Mouse (Mus musculus): ENCODE measurements around the gene Zfp382. TPM values are rescaled to one million over a fixed set of nuclear protein-coding genes. Genes with fewer than 3 reads are reported as not detected.
"Not testable (repeated sequence)": the region's sequence is repeated elsewhere in the genome, so short reads cannot be mapped to it uniquely, and the experiment has no call there.

The Zfp382 gene
- polyA plus RNA-seq, 1 experiment from 2014 or later = 8.7 TPM

- in situ Hi-C loops (cut with MboI; ENCODE audit: low pct_unique_long_range_greater_than_20kb) = no loop called here
- no peaks in the 10 kb centered on the region for H3K27me3 ChIP-seq
- peak; percentile 90 for DNase-seq (ENCODE audit: low read depth, low spot score)
- ChIA-PET POLR2A (interaction anchor here (0.7 to 1.6 kb wide), 4 partner anchors 27 to 74 kb away, joined by 3 to 4 read pairs (median 3); no protein-coding TSS in a partner anchor), CTCF (interaction anchor here (0.9 to 2.1 kb wide), 4 partner anchors 9 to 114 kb away, joined by 3 to 5 read pairs (median 4); no protein-coding TSS in a partner anchor)
- ATAC-seq = peak; percentile 63
- TF ChIP-seq CTCF (IDR thresholded peaks at IDR 0.05) = peak; percentile 23
Observed at GRCm38 (mm10) chr7:30094646-30095429, 26.9 kb upstream of the Zfp382 start, which contains the start of gene Zfp260. Gene Zfp260 (plus strand): TSS chr7:30094777.

GRCm38 (mm10) chr7:30095551-30096125, 26.1 kb upstream of the Zfp382 start:
- no peak for TF ChIP-seq CTCF (IDR thresholded peaks at IDR 0.05)
- ATAC-seq = no peak
- no peak for DNase-seq (ENCODE audit: low read depth, low spot score)
- H3K27me3 ChIP-seq = no peaks in the 10 kb centered on the region
- in situ Hi-C loops (cut with MboI; ENCODE audit: low pct_unique_long_range_greater_than_20kb) = no loop called here
- CTCF ChIA-PET = interaction anchor here (1.0 kb wide), 1 partner anchor 115 kb away, joined by 4 read pairs; no protein-coding TSS in a partner anchor
- POLR2A ChIA-PET = interaction anchor here (0.6 to 1.6 kb wide), 7 partner anchors 13 to 223 kb away, joined by 3 to 7 read pairs (median 4); no protein-coding TSS in a partner anchor

DNA sequence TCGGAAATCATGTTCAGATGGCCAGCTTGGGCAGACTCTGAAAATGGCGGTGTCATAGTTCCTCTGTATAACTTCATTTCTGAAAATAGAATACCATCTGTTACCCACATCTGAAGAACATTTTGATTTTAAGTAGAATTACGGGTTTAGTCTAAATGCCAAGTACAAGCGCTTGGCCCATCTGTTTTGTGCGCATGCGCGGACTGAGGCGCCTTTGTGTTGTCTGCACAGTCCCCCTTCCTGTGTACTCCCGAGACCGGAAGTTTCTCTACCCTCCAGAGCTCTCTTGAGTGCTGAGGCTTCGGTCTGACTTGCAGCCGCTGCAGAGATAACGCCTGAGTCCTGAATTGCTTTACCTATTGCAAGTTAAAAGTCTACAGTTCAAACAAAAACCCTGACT, 22.4 kb upstream of the Zfp382 start:
- no peak for TF ChIP-seq CTCF (IDR thresholded peaks at IDR 0.05)
- ATAC-seq = no peak
- ChIA-PET CTCF (interaction anchor here (0.8 kb wide), 1 partner anchor 28 kb away, joined by 3 read pairs; no protein-coding TSS in a partner anchor), POLR2A (no interaction called here)
- no peak for DNase-seq (ENCODE audit: low read depth, low spot score)
- in situ Hi-C loops (cut with MboI; ENCODE audit: low pct_unique_long_range_greater_than_20kb) = no loop called here
- no peaks in the 10 kb centered on the region for H3K27me3 ChIP-seq

DNA sequence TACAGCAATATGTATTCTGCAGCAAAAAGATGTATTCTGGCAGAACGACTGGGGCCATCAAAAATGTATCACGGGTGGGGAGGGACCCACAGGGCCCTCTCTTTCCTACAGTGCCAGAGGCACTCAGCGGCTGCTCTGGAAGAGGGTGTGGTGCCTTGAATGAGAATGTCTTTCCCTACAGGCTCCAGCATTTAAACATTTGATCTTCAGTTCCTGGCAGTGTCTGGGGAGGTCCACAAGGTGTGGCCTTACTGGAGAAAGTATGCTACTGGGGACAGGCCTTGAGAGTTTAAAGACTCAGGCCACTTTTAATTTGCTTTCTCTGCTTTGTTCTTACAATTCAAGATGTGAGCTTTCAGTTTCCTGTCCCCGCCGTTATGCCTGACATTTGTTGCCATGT, 5.7 kb upstream of the Zfp382 start:
- CTCF ChIA-PET = no interaction called here
- no peak for DNase-seq (ENCODE audit: low read depth, low spot score)
- no peak for TF ChIP-seq CTCF (IDR thresholded peaks at IDR 0.05)
- no peaks in the 10 kb centered on the region for H3K27me3 ChIP-seq
- POLR2A ChIA-PET = no interaction called here
- in situ Hi-C loops (cut with MboI; ENCODE audit: low pct_unique_long_range_greater_than_20kb) = no loop called here
- ATAC-seq = no peak

- H3K27me3 ChIP-seq; POLR2A ChIA-PET; ATAC-seq; in situ Hi-C loops (cut with MboI; ENCODE audit: low pct_unique_long_range_greater_than_20kb); DNase-seq (ENCODE audit: low read depth, low spot score): not testable (repeated sequence)
- CTCF ChIA-PET = interaction anchor here (1.1 kb wide), 1 partner anchor 50 kb away, joined by 3 read pairs; no protein-coding TSS in a partner anchor
Observed at GRCm38 (mm10) chr7:30117935-30118334, 3.8 kb upstream of the Zfp382 start.

DNA sequence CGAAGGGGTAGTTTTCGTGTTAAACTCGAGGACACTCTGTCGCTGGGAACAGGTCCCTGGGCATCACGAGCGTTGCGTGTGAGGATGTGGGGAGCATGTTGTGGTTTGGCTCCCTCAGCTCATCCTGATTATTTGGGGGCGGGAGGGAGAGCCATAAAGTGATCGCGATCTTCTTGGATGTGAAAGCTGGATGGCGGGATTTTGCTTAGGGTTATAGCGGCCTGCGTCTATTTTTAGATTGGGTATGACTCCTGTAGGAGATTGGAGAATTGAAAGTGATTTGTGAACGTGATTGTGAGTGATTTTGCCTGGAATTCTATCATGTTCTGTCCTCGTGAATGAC, 417 bp downstream of the Zfp382 start:
- peak; percentile 6 for ATAC-seq
- no peak for TF ChIP-seq CTCF (IDR thresholded peaks at IDR 0.05)
- no peak for DNase-seq (ENCODE audit: low read depth, low spot score)
- ChIA-PET CTCF (no interaction called here), POLR2A (interaction anchor here (1.1 kb wide), 1 partner anchor 31 kb away, joined by 3 read pairs; no protein-coding TSS in a partner anchor)
- in situ Hi-C loops (cut with MboI; ENCODE audit: low pct_unique_long_range_greater_than_20kb) = no loop called here
- H3K27me3 ChIP-seq = no peaks in the 10 kb centered on the region

DNA sequence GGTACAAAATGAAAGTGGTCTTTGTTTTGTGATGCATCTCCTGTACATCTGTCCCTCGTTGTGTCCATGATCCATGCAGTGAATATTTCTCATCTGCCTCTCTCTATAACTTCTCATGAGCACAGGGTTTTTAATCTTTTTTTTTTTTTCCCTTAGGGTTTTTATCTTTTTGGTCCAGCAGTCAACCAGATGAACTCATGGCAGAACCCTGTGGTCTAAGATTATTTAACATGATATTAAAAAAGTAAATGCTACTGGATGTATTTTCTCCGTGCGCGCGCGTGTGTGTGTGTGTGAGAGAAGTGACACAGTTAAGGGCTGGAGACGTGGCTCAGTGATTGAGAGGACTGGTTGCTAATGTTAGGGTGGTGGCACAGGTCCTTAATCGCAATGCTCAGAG, 8.2 kb downstream of the Zfp382 start:
- in situ Hi-C loops (cut with MboI; ENCODE audit: low pct_unique_long_range_greater_than_20kb) = no loop called here
- ATAC-seq = no peak
- no peak for TF ChIP-seq CTCF (IDR thresholded peaks at IDR 0.05)
- ChIA-PET POLR2A (no interaction called here), CTCF (no interaction called here)
- DNase-seq (ENCODE audit: low read depth, low spot score) = no peak
- no peaks in the 10 kb centered on the region for H3K27me3 ChIP-seq

DNA sequence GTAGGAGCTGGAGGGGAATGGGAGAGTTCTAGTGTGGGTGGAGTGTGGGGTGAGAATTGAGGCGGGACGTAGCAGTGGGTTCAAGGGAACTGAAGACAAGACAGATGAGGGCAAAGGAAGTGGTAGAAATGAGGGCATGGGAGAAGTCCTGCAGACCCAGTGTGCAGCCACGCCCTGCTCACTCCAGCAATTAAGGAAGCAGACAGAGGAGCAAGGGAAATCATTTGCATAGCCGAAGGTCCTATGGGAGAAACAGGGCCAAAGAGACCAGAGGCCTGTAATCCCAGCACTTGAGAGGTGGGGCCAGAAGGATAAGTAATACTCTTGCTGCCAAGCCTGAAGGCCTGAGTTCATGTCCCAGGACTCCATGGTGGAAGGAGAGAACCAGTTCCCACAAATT, 10.7 kb downstream of the Zfp382 start:
- no peaks in the 10 kb centered on the region for H3K27me3 ChIP-seq
- in situ Hi-C loops (cut with MboI; ENCODE audit: low pct_unique_long_range_greater_than_20kb) = no loop called here
- POLR2A ChIA-PET = no interaction called here
- DNase-seq (ENCODE audit: low read depth, low spot score) = no peak
- no peak for TF ChIP-seq CTCF (IDR thresholded peaks at IDR 0.05)
- ATAC-seq = no peak
- CTCF ChIA-PET = no interaction called here

GRCm38 (mm10) chr7:30136826-30137225, 15.1 kb downstream of the Zfp382 start:
- DNase-seq (ENCODE audit: low read depth, low spot score) = no peak
- in situ Hi-C loops (cut with MboI; ENCODE audit: low pct_unique_long_range_greater_than_20kb) = no loop called here

GRCm38 (mm10) chr7:30143170-30143554, 21.4 kb downstream of the Zfp382 start:
- in situ Hi-C loops (cut with MboI; ENCODE audit: low pct_unique_long_range_greater_than_20kb) = no loop called here
- CTCF ChIA-PET = no interaction called here

More at GRCm38 (mm10) chr7:30136826-30137225, 15.1 kb downstream of the Zfp382 start:
- no peak for TF ChIP-seq CTCF (IDR thresholded peaks at IDR 0.05)
- CTCF ChIA-PET = no interaction called here
- POLR2A ChIA-PET = no interaction called here
- no peak for ATAC-seq
- H3K27me3 ChIP-seq = no peaks in the 10 kb centered on the region

DNA sequence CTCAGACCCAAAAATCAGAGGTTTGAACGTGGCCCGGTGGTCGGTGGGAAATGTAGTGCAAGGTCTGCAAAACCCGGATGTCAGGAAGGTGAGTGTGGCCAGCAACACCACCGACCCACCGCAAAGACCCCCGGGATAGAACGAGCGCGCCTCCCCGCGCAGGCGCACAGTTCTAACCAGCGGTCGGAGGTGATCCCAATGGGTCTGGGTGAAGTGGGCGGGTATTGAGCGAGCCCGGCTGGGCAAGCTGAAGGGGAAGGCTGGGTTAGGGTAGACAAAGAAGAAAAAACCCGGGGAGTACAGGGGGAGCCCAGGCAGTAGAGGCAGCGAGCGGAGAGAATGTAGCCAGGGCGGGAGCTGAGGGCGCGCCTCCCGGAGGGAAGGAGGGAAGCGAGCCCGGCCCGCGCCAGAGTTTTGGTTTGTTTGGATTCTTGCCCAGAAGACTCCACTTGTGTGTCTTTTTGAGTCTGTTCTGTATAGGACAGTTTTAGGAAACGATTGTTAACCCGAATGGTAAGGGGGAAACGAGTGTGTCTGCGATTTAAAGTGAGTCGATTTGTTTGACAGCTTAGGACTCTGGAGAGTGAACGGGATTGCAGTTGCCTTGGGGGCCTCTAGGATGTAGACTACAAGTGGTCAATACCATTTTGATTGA, 21.9 kb downstream of the Zfp382 start:
- in situ Hi-C loops (cut with MboI; ENCODE audit: low pct_unique_long_range_greater_than_20kb) = no loop called here

More at GRCm38 (mm10) chr7:30143170-30143554, 21.4 kb downstream of the Zfp382 start:
- no peak for DNase-seq (ENCODE audit: low read depth, low spot score)
- TF ChIP-seq CTCF (IDR thresholded peaks at IDR 0.05) = no peak
- POLR2A ChIA-PET = no interaction called here
- H3K27me3 ChIP-seq = no peaks in the 10 kb centered on the region
- ATAC-seq = no peak

More for the DNA sequence above, 21.9 kb downstream of the Zfp382 start:
- ChIA-PET POLR2A (no interaction called here), CTCF (no interaction called here)
- no peak for TF ChIP-seq CTCF (IDR thresholded peaks at IDR 0.05)
- H3K27me3 ChIP-seq = no peaks in the 10 kb centered on the region
- DNase-seq (ENCODE audit: low read depth, low spot score) = peak; percentile 28
- peak; percentile 44 for ATAC-seq

All from Patski (cell line).